Mouse (Mus musculus) cerebellum, postnatal 14 days (tissue): ENCODE results near the gene Zfp92.
"Not testable (repeated sequence)": the region's sequence is repeated elsewhere in the genome, so short reads cannot be mapped to it uniquely, and the experiment has no call there.

Source experiments
- DNase-seq, 2 experiments: peaks; one replicate each; pipeline ENCODE4 v3.0.0; 2021; ENCODE audit warnings: mixed read lengths in 2 of 2

The Zfp92 gene

GRCm38 (mm10) chrX:73410880-73411517 is at the start of gene Zfp92:
Gene Zfp92 (plus strand): TSS chrX:73411096.
- peak in 1 of 2 experiments; percentile 13 for DNase-seq

GRCm38 (mm10) chrX:73363291-73363690 is 47.6 kb upstream of the Zfp92 start:
- DNase-seq: no peak

DNA sequence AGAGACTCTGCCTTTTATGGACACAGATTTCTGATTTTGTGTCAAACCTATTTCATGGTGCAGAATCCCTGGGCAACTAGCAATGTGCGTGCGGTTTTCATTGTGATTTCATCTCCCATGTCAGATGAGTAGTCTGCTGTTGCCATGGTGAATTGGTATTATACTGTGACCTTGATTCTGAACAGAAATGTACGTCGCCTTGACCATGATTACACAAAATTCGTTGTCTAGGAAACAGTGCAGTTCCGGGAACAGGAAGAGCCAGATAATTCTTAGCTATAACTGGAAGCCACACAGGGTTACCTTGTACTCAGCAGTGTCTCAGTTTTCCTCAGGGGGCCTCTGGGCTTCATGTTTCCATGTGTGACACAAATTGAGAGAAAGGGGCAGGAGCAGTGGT is 26.5 kb upstream of the Zfp92 start:
- no peak for DNase-seq

DNA sequence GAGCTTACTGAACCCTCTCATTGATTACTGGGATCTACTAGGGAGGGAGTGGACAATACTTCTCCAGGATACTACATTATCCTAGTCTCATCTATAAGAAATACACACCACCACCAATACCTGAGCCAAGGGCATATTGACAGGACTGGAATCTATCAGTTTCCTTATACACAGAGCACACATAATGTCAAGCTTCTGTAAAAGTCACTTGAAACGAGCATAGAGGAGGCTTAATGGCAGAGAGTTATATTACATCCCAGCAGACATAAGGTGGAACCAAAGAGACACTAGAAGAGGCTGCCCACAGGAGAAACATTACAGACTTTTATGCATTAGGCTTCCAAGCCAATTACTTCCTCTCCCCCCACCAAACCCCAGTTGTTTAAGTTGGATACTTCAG is 26.0 kb upstream of the Zfp92 start:
- no peak for DNase-seq

DNA sequence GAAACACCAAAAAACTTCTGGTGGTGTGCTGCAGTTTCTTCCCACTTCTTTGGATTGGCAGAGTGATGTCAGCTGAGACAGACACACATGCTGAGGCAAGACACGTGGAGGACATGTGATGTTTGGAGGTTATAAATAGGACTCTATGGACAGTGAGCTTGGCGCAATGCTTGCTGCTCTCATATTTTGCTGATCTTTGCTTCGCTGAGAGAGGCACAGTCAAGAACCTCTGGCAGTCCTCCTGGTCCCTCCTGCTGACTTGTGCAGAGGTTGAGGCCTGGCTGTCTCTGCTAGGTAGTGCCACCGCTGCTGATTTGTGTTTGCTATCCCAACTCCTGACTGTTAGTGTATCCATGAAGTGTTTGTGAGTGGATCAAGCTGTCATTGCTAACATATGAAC is 19.4 kb upstream of the Zfp92 start:
- no peak for DNase-seq

DNA sequence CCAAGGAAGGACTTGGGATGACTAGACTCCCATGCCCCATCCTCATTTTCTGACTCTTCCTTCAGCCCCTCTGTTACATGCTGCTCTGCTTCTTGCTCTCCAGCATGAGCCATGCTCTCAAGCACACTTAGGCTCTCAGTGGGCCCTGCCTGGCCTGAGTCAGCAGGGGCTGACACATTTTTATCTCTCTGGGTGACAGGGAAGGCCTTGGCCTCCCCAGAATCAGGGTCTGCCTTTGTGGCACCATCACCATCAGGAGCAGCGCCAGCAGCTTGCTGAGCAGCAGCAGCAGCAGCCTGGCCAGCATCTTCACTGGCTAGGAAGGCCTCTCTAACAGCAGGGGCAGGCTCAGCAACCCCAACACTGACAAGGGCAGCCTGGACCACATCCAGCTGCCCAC is 14.4 kb upstream of the Zfp92 start:
- no peak for DNase-seq

DNA sequence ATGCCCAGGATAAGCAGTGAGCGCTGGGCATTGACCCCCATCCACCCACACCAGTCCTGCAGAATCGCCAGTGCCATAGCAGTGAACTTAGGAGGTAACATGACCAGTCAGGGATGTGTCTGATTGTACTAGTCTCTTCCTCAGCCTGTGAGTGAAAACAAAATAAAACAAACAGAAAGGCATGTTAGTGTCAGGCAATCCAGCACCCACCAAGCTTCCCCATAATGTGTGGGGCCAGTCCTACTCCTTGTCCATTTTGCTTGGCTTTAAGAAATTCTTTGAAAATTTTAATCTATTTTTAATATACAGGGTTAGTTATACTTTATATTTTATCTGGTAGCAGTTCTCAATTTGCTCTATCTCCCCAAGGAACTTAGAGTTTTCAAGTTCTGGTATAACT is 12.3 kb upstream of the Zfp92 start, which contains the start of gene Gm18336:
Gm18336 (minus strand) TSS at position 101 of the 400 bp plus-strand sequence.
- DNase-seq: not testable (repeated sequence)

DNA sequence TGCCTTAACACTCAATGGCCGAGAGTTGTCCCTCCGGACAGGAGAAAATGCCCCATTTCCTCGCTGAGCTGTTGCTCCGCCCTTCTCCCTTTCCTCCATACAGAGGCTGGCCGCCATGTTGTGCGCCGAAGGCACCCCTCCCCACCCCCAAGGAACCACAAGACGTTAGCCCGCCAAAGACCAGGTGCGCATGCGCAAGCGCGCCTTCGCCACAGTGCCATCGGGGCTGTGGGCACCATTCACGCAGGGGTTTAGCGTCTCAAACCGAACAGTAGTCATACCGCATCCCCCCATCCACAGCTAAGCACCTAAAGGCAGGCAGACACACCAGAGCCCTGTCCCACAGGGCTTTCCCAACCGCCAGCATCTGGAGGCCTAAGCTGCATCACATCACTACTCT is 9.9 kb upstream of the Zfp92 start:
- no peak for DNase-seq

- no peak for DNase-seq
These were observed 9.3 kb upstream of the Zfp92 start for GRCm38 (mm10) chrX:73401616-73402015.

- DNase-seq: no peak
These were observed 1.9 kb downstream of the Zfp92 start for GRCm38 (mm10) chrX:73412767-73413166.

DNA sequence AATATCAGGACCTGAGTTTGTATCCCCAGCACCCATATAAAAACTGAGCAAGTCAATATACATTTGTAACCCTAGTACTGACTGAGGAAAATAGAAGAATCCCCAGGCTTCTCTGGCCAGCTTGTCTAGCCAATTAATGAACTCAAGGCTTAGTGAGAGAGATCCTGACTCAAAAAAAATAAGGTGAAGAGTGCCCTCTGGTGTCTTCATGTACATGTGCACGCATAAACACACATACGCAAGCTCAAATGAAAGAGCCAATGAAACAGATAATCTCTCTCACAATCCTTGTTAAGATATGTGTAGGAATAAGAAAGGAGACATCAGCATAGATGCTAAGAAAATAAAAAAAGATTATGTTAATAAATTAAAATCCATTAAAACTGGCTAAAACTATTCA is 19.1 kb downstream of the Zfp92 start:
- no peak for DNase-seq

GRCm38 (mm10) chrX:73432850-73433249 is 22.0 kb downstream of the Zfp92 start:
- no peak for DNase-seq

- no peak for DNase-seq
These were observed 24.4 kb downstream of the Zfp92 start, which contains the start of gene Trex2 for GRCm38 (mm10) chrX:73435252-73435651. Gene Trex2 (minus strand): TSS chrX:73435344.

DNA sequence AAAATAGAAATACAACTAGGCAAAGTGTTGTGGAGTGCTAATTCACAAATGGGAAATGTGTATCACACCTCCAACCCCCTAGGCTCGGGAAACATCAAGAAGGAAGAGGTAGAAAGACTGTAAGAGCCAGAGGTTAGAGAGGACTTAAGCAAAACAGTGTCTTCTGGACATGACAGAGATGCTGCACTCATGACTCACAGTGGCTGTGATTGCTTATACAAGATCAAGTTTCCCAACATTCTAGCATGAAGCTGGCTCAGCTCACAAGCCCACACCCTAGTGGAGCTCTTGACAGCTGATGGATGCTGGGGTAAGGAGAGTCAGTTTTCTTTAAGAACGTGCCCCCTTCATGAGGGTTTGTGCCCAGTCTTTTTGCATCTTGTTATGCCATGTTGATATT is 30.5 kb downstream of the Zfp92 start:
- no peak for DNase-seq

DNA sequence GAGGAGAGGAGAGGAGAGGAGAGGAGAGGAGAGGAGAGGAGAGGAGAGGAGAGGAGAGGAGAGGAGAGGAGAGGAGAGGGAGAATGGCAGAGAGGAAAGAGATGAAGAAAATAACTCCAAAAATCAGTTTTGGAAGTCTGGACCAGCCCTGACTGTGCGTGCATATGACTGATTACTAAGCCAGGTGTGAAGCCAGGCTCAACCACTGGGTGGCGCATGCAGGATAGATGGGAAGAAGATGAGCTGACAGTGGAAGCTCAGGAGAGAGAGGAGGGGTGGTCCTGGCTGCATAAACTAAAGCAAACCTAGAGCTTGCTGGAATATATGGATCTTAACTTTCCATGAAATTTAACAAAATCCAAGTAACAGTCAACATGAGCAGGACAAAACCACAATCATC is 41.1 kb downstream of the Zfp92 start:
- peak; percentile 82 to 92 for DNase-seq

DNA sequence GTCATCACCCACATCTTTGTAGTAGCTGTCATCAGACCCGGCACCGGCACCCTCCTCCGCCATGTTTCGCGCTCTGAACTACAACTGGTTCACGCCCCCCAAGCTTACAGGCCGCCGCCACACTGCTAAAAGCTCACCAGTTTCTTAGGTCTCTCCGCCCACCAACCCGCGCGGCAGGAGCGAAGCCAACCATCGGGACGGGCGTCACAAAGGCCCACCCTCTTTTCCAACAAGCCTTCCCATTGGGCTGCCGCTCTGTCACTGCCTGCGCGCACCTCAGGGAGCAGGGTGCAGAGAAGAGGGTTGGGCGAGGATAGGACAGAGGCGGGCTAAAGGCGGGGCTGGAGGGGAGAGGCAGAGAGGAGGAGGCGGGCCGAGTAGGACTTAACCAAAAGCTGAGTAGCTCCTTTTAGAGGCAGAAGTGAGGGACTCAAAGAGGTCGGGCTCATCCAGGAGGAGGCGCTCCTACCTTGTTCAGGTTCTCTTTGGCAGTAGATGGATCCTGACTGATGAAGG is 48.0 kb downstream of the Zfp92 start, which contains the start of gene Haus7:
Haus7 (minus strand) TSS at position 168 of the 516 bp plus-strand sequence.
- peak; percentile 91 to 93 for DNase-seq

GRCm38 (mm10) chrX:73460792-73461191 is 49.9 kb downstream of the Zfp92 start:
- DNase-seq: no peak

DNA sequence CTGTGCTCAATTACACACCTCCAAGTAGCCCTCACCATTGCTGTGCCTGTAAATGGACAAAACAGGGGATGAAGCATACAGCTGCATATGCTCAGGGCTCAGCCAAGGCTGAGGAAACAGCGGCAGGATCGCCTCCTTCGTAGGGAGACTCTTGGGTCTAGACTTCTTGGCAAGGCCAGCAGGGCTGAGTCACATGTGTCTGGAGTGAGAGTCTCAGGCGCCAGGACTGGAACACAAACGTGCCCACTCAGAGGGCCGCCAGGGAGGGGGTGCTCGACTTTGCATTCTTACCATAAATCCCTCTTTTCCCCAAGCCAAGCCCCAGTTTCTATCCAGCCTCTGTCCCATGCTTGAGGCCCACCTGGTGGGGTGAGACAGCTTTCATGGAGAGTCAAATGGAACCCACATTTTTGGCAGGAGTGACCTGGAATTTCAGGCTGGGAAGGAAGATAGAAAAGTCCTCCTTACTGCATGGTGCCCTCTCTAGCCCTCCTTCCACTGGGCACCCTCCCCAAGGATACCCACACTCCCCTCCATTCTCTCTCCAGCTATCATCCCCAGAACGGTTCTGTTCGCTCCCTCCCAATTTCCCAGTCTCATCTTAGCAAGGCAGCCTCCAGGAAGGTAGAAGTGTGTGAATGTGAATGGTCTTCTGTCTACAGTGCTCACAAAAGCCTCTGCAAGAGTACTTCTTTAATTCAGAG is 54.7 kb downstream of the Zfp92 start:
- DNase-seq: peak in 1 of 2 experiments; percentile 22

DNA sequence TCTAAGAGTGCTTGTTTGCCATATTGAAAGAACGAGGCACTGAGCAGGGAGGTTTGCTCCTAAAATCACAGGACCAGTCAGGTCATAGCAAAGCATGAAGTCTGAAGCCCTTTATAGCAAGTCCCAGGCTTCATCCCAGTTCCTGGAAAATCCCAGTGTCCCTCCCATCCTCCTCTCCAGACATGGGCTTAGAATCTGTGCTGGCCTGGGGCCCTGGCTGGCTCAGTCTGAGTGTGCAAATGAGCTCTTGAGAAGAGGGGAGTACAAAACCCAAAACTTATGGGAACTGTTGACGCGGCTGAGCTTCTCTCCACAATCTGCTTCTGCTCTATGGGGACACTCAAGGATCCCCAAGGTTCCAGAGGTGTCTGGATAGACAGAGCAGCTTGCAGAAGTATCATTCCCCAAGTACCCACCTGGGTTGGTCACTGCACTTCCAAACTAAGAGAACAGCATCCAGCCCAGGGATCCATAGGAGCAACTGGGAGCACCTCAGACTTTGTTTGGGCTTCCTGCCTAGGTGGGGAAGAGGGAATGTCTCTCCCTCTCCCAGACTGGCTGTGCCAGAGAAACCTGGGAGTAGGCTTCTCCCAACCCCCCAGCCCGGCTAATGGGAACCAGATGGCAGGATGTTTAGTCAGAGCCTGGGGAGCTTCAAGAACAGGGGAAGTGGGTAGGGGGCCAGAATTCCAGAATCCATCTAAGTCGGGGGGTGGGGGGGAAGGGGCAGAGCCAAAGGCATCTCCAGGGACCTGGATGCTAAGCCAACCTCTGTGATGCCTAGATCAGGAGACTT is 56.7 kb downstream of the Zfp92 start:
- peak in 1 of 2 experiments; percentile 15 for DNase-seq

DNA sequence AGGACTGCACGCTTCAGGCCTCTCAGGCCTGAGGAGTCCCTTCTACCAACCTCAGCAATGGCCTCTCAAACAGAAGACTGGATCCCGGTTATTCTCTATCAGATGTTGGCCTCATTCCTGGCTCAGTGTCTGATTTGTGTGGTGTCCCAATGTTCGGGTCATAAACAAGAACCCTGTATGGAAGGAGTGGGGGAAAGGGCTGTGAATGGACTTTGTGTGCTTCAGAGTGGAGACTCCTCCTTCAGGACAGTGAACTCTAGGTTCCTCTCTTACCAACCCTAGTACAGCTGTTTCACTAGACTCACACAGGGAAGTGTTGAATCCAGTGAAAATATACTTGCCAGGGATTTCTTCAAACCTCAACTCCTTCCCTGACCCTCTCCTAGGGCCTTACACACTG is 57.4 kb downstream of the Zfp92 start:
- no peak for DNase-seq

- no peak for DNase-seq
These were observed 57.9 kb downstream of the Zfp92 start for GRCm38 (mm10) chrX:73468752-73469151.

- DNase-seq: no peak
These were observed 60.9 kb downstream of the Zfp92 start for GRCm38 (mm10) chrX:73471764-73472163.
